Mouse (Mus musculus): ENCODE results near the gene Swi5. TPM values are rescaled to one million over a fixed set of nuclear protein-coding genes. Genes with fewer than 3 reads are reported as not detected.

The Swi5 gene
- 435 TPM for polyA plus RNA-seq (2014; fragmentation: Illumina TruSeq; extraction: RNeasy Lipid Tissue Mini Kit (QIAGEN cat#74804); ENCODE audit: low read depth, low replicate concordance)

DNA sequence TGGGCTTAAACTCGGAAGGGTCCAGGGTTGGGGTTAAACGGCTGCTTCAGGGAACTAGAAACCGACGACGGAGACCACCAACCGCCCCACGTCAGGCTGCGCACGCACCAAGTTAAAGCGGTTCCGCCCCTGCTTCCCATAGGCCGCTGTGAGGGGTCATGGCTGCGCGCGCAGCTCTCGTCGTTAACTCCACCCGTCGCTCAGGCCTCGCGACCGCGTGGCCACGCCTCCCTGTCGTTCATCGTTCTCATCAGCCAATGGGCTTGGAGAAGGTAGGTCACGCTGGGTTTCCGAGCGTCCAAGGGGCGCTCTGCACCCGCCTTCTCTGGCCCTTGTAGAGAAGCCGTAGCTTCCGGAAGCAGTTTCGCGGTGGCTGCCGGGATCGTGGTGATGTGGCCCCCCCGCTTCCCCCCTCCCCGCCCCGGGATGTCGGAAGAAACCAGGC is at the start of gene Swi5:
TSS of gene Swi5 (minus strand) at position 153 of the 445 bp plus-strand sequence.

DNA sequence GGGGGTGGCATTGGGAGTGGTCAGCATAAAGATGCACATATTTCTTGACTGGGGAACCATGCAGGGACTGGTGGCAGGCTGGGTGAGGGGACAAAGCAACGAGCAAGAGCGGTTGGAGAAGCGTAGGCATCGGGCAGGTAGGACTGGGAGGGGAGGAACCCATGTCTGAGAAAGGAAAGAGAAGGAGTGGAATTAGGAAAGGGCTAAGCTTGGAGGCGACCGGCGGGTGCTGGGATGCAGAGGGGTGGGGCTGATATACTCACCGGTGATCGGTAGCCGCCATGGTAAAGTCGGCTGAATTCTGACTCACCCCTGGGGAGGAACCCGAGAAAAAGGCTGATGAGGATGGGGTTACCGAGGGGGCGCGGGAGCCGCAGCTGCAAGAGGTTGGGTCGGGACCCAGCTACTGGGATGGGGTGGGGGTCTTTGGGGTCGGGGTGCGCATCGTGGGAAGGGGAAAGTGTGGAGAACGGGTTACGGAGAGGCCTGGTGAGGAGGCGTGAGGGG is 488 bp downstream of the Swi5 start, which contains the start of gene Golga2:
TSS of gene Golga2 (plus strand) at position 51 of the 507 bp plus-strand sequence.

DNA sequence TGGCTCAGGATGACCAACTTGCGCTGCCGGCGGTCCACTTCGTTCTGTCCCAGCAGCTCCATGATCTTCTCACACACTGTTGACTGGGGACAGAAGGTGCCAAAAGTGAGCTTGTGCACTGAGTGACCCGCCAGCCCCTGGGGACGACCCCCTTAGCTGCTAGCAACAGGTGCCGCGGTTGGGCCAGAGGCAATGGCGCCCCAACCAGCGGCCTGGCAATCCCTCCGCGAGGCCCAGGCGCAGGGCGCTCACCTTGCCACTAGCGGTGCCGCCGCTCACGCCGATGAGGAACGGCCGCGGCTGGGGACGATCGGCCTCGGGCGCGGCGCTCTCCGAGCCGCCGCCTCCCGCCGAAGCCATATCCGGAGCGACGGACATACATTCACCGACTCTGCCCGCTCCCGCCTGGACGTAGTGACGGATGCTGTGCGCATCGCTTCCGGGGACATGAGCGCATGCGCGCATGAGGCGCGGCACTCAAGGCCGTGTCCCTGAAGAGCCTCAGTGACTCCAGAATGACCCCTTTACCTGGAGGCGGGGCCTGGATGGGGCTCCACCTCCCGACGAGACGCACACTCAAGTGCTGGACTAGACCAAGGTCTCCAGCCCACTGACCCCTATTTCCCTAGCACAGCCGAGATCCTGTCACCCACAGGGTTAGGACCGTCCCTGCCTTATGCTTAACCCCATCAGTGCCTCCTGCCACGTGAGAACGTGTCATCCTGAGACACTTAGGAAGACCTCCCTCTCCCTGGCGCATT is 28.0 kb downstream of the Swi5 start, which contains the start of gene Uck1:
TSS of gene Uck1 (minus strand) at position 503 of the 761 bp plus-strand sequence.

DNA sequence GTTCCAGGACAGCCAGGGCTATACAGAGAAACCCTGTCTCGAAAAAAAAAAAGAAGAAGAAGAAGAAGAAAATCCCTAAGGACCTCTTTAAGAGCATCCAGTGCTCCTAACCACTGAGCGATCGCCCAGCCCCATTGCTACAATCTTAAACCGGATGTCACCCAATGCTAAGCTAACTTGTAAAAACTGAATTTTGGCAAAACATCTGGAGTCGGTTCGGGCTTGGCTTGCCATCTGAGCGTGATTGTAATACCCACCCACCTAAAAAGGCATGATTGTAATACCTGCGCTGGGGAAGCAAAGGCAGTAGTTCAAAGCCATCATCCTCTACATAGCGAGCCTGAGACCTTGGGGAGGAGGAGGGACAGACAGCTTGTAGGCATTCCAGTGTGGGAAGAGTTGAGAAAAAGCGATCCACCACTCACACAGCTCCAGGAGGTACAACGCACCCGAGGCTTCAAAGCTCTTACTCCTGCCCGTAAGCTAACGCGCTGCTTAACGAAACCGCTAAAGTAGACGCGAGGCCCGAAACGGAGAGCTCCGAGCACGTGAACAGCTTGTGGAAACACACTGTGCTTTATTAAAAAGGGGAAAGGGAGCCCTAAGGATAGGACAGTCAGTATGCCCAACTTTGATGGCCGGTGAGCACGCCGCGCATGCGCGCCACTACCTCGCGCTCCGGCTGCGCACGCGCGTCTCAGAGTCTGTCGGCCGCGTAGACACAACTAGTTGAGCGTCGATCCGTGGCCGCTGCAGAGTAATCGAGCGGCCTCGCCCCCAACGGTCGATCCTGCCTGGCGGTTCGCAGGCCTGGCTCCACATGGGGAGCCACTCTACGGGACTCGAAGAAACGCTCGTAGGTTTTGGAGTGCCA is 51.8 kb downstream of the Swi5 start, which contains the start of gene Pomt1:
TSS of gene Pomt1 (plus strand) at position 705 of the 874 bp plus-strand sequence.

Other genes with a start within 250 kb of the Swi5 start
- 2.9 TPM for gene Fam78a, start 203.2 kb downstream of the Swi5 start, polyA plus RNA-seq (2014; fragmentation: Illumina TruSeq; extraction: RNeasy Lipid Tissue Mini Kit (QIAGEN cat#74804); ENCODE audit: low read depth, low replicate concordance)
- 1.8 TPM for gene Plpp7, start 192.5 kb downstream of the Swi5 start, polyA plus RNA-seq (2014; fragmentation: Illumina TruSeq; extraction: RNeasy Lipid Tissue Mini Kit (QIAGEN cat#74804); ENCODE audit: low read depth, low replicate concordance)
- 70.3 TPM for gene Prrc2b, start 137.0 kb downstream of the Swi5 start, polyA plus RNA-seq (2014; fragmentation: Illumina TruSeq; extraction: RNeasy Lipid Tissue Mini Kit (QIAGEN cat#74804); ENCODE audit: low read depth, low replicate concordance)
- 28.9 TPM for gene Pomt1, start 51.5 kb downstream of the Swi5 start, polyA plus RNA-seq (2014; fragmentation: Illumina TruSeq; extraction: RNeasy Lipid Tissue Mini Kit (QIAGEN cat#74804); ENCODE audit: low read depth, low replicate concordance)
- gene Uck1, start 27.9 kb downstream of the Swi5 start, polyA plus RNA-seq (2014; fragmentation: Illumina TruSeq; extraction: RNeasy Lipid Tissue Mini Kit (QIAGEN cat#74804); ENCODE audit: low read depth, low replicate concordance), result 132 TPM
- 56.8 TPM for gene Golga2, start 691 bp downstream of the Swi5 start, polyA plus RNA-seq (2014; fragmentation: Illumina TruSeq; extraction: RNeasy Lipid Tissue Mini Kit (QIAGEN cat#74804); ENCODE audit: low read depth, low replicate concordance)
- gene Ciz1, start 64.3 kb upstream of the Swi5 start, polyA plus RNA-seq (2014; fragmentation: Illumina TruSeq; extraction: RNeasy Lipid Tissue Mini Kit (QIAGEN cat#74804); ENCODE audit: low read depth, low replicate concordance), result 72.0 TPM
- gene Dnm1, start 65.3 kb upstream of the Swi5 start, polyA plus RNA-seq (2014; fragmentation: Illumina TruSeq; extraction: RNeasy Lipid Tissue Mini Kit (QIAGEN cat#74804); ENCODE audit: low read depth, low replicate concordance), result 15.8 TPM
- gene 1110008P14Rik, start 93.9 kb upstream of the Swi5 start, polyA plus RNA-seq (2014; fragmentation: Illumina TruSeq; extraction: RNeasy Lipid Tissue Mini Kit (QIAGEN cat#74804); ENCODE audit: low read depth, low replicate concordance), result 149 TPM
- gene Lcn2, start 100.2 kb upstream of the Swi5 start, polyA plus RNA-seq (2014; fragmentation: Illumina TruSeq; extraction: RNeasy Lipid Tissue Mini Kit (QIAGEN cat#74804); ENCODE audit: low read depth, low replicate concordance), result 3,725 TPM
- 33.6 TPM for gene Ptges2, start 107.8 kb upstream of the Swi5 start, polyA plus RNA-seq (2014; fragmentation: Illumina TruSeq; extraction: RNeasy Lipid Tissue Mini Kit (QIAGEN cat#74804); ENCODE audit: low read depth, low replicate concordance)
- gene Naif1, start 162.4 kb upstream of the Swi5 start, polyA plus RNA-seq (2014; fragmentation: Illumina TruSeq; extraction: RNeasy Lipid Tissue Mini Kit (QIAGEN cat#74804); ENCODE audit: low read depth, low replicate concordance), result 3.6 TPM
- 25.0 TPM for gene Slc25a25, start 163.4 kb upstream of the Swi5 start, polyA plus RNA-seq (2014; fragmentation: Illumina TruSeq; extraction: RNeasy Lipid Tissue Mini Kit (QIAGEN cat#74804); ENCODE audit: low read depth, low replicate concordance)
- 29.4 TPM for gene Fam102a, start 247.3 kb upstream of the Swi5 start, polyA plus RNA-seq (2014; fragmentation: Illumina TruSeq; extraction: RNeasy Lipid Tissue Mini Kit (QIAGEN cat#74804); ENCODE audit: low read depth, low replicate concordance)

Data from adipose tissue, adult 10 weeks (tissue).